Mouse (Mus musculus) megakaryocyte, embryonic 14.5 days (primary cell): ENCODE results near the gene Gm1043. TPM values are rescaled to one million over a fixed set of nuclear protein-coding genes. Genes with fewer than 3 reads are reported as not detected.

ENCODE experiments used
- H3K27me3 ChIP-seq: replicated peaks from 2 replicates; pipeline ENCODE3; 2012; ENCODE audit warnings: inconsistent platforms
- H3K36me3 ChIP-seq: replicated peaks from 2 replicates; pipeline ENCODE3; 2012; ENCODE audit warnings: low read length, inconsistent platforms, mixed read lengths
- H3K4me1 ChIP-seq: 2 replicates; pipeline ENCODE4 v1.6.1; 2012; ENCODE audit warnings: inconsistent platforms
- H3K4me3 ChIP-seq: replicated peaks from 2 replicates; pipeline ENCODE3; 2012; ENCODE audit warnings: moderate library complexity, mild to moderate bottlenecking, inconsistent platforms
- H3K9me3 ChIP-seq: 2 replicates; pipeline ENCODE4 v1.6.1; 2012; ENCODE audit warnings: inconsistent platforms
- FLI1 ChIP-seq: IDR thresholded peaks from 2 replicates; pipeline ENCODE4 v1.6.1; 2012; ENCODE audit warnings: low read length, inconsistent platforms, mixed read lengths
- GATA1 ChIP-seq: IDR thresholded peaks from 3 replicates; pipeline ENCODE4 v1.6.1; 2012; ENCODE audit warnings: mixed read lengths, low read length, inconsistent platforms, borderline replicate concordance
- polyA plus RNA-seq: library from polyadenylated mRNA; stranded (reverse); fragments of >175 nt; gene quantifications from 2 replicates; pipeline ENCODE4 v1.2.3, GENCODE M21; 2012; ENCODE audit warnings: low replicate concordance; ENCODE audit not compliant: insufficient read depth

Gm1043 gene
- polyA plus RNA-seq, 1 experiment = not detected

- Histone ChIP-seq H3K9me3 (no peaks in the 10 kb centered on the region), H3K4me3 (no peak overlapping the region), H3K4me1 (no peaks in the 10 kb centered on the region), H3K27me3 (peaks cover 12% of the 10 kb centered on the region), H3K36me3 (no peaks in the 10 kb centered on the region)
- no peak for TF ChIP-seq GATA1
- TF ChIP-seq FLI1 = no peak
Measured at GRCm38 (mm10) chr5:37233010-37233557, 147.9 kb downstream of the Gm1043 start.

- TF ChIP-seq GATA1 (no peak), FLI1 (no peak)
- Histone ChIP-seq H3K4me3 (no peak overlapping the region), H3K4me1 (peaks cover 6% of the 10 kb centered on the region; the same call in 1 of the 2 replicates), H3K36me3 (no peaks in the 10 kb centered on the region), H3K27me3 (peaks cover 38% of the 10 kb centered on the region), H3K9me3 (peaks cover 19% of the 10 kb centered on the region)
Measured at GRCm38 (mm10) chr5:37238654-37239053, 153.5 kb downstream of the Gm1043 start.

GRCm38 (mm10) chr5:37240550-37240949, 155.4 kb downstream of the Gm1043 start:
- TF ChIP-seq FLI1 (no peak), GATA1 (no peak)
- Histone ChIP-seq H3K9me3 (peaks cover 19% of the 10 kb centered on the region), H3K27me3 (peaks cover 57% of the 10 kb centered on the region), H3K36me3 (no peaks in the 10 kb centered on the region), H3K4me1 (peaks cover 6% of the 10 kb centered on the region; the same call in 1 of the 2 replicates), H3K4me3 (no peak overlapping the region)

GRCm38 (mm10) chr5:37241224-37241623, 156.1 kb downstream of the Gm1043 start:
- no peak overlapping the region for H3K4me3 ChIP-seq
- TF ChIP-seq FLI1 (no peak), GATA1 (no peak)
- peaks cover 8% of the 10 kb centered on the region; the same call in 1 of the 2 replicates for H3K4me1 ChIP-seq
- H3K36me3 ChIP-seq = no peaks in the 10 kb centered on the region
- peaks cover 19% of the 10 kb centered on the region for H3K9me3 ChIP-seq
- H3K27me3 ChIP-seq = peaks cover 62% of the 10 kb centered on the region

GRCm38 (mm10) chr5:37241651-37242151, 156.5 kb downstream of the Gm1043 start, which contains the start of gene Crmp1:
Crmp1 (plus strand) TSS chr5:37241940.
- H3K27me3 ChIP-seq = peaks cover 67% of the 10 kb centered on the region
- no peaks in the 10 kb centered on the region for H3K36me3 ChIP-seq
- H3K4me1 ChIP-seq = peaks cover 11% of the 10 kb centered on the region; the same call in 1 of the 2 replicates
- TF ChIP-seq GATA1 (no peak), FLI1 (no peak)
- peaks cover 19% of the 10 kb centered on the region for H3K9me3 ChIP-seq
- no peak within 1 kb of the TSS for H3K4me3 ChIP-seq

GRCm38 (mm10) chr5:37242360-37243168, 157.4 kb downstream of the Gm1043 start:
- no peaks in the 10 kb centered on the region for H3K36me3 ChIP-seq
- H3K4me3 ChIP-seq = no peak overlapping the region
- peaks cover 11% of the 10 kb centered on the region; the same call in 1 of the 2 replicates for H3K4me1 ChIP-seq
- peaks cover 75% of the 10 kb centered on the region for H3K27me3 ChIP-seq
- TF ChIP-seq FLI1 (no peak), GATA1 (no peak)
- peaks cover 19% of the 10 kb centered on the region for H3K9me3 ChIP-seq

- H3K27me3 ChIP-seq = peaks cover 81% of the 10 kb centered on the region
- no peak for TF ChIP-seq GATA1
- no peak for TF ChIP-seq FLI1
Measured at GRCm38 (mm10) chr5:37243169-37243886, 158.2 kb downstream of the Gm1043 start.

GRCm38 (mm10) chr5:37244161-37244560, 159.0 kb downstream of the Gm1043 start:
- TF ChIP-seq FLI1 (no peak), GATA1 (no peak)
- H3K9me3 ChIP-seq = peaks cover 19% of the 10 kb centered on the region
- no peak overlapping the region for H3K4me3 ChIP-seq
- peaks cover 83% of the 10 kb centered on the region for H3K27me3 ChIP-seq
- H3K4me1 ChIP-seq = peaks cover 11% of the 10 kb centered on the region; the same call in 1 of the 2 replicates
- H3K36me3 ChIP-seq = no peaks in the 10 kb centered on the region

More at GRCm38 (mm10) chr5:37243169-37243886, 158.2 kb downstream of the Gm1043 start:
- H3K9me3 ChIP-seq = peaks cover 19% of the 10 kb centered on the region
- H3K4me3 ChIP-seq = no peak overlapping the region
- H3K4me1 ChIP-seq = peaks cover 11% of the 10 kb centered on the region; the same call in 1 of the 2 replicates
- H3K36me3 ChIP-seq = no peaks in the 10 kb centered on the region

GRCm38 (mm10) chr5:37244666-37245242, 159.6 kb downstream of the Gm1043 start:
- no peak overlapping the region for H3K4me3 ChIP-seq
- TF ChIP-seq FLI1 (no peak), GATA1 (no peak)
- H3K36me3 ChIP-seq = no peaks in the 10 kb centered on the region
- H3K27me3 ChIP-seq = peaks cover 83% of the 10 kb centered on the region
- H3K9me3 ChIP-seq = peaks cover 19% of the 10 kb centered on the region
- peaks cover 11% of the 10 kb centered on the region; the same call in 1 of the 2 replicates for H3K4me1 ChIP-seq
